Mouse (Mus musculus) layer of hippocampus, postnatal 14 days (tissue): Measurements from ENCODE around the gene Cypt15. TPM values are rescaled to one million over a fixed set of nuclear protein-coding genes. Genes with fewer than 3 reads are reported as not detected.
"Not testable (repeated sequence)": the region's sequence is repeated elsewhere in the genome, so short reads cannot be mapped to it uniquely, and the experiment has no call there.

ENCODE experiments used
- DNase-seq, 2 experiments: peaks; one replicate each; pipeline ENCODE4 v3.0.0; 2021 to 2022; ENCODE audit warnings: low spot score in 2 of 2, mixed read lengths in 1 of 2
- long read RNA-seq, 2 experiments: library from polyadenylated mRNA; stranded (forward); transcript quantifications; one replicate each; pipeline ENCODE4 v2.0.0; 2021
- total RNA-seq, 2 experiments: library from RNA; stranded (reverse); gene quantifications; 2 replicates each; pipeline ENCODE4 v1.2.3; 2021

Gene Cypt15
- total RNA-seq: not detected
- long read RNA-seq, experiment 1: 0 reads
- long read RNA-seq, experiment 2: 0 reads

DNA sequence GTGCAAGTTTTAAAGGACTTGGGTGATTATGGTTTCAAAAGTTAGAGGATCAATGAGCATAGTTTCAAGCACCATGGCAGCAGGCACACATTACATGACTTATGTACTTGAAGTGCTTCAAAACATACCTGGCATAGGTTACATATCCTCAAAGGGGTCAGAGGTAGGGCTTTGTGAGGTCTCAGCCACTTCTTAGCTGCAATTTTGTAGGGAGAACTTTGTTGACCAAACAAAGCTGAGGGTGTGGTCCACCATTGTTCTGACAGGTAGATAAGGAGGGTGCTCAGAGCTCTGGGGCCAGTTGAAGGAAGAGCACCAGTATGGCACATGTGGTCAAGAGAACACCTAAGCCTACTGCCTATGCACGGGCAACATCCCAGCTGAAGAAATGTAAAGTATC is at the start of gene Cypt15:
Gene Cypt15 (plus strand): TSS at position 301 of the 400 bp plus-strand sequence.
- not testable (repeated sequence) for DNase-seq

DNA sequence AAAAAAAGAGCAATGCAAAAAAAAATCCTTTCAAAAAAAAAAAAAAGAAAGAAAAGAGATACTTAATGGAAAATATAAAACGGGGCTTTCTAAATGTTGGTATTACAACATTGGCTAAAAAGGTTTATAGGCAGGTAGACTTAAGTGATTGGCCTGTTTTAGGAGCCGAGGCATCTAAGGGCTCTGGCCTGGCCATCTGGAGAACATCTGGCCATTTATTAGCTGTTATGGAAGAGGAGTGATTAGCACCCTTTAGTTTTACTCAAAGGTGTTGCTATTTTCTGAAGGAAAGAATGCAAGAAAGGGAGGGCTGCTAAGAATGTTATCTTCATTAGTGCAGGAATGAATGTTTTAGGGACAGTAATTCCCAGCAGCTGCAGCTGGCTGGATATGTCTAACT is 24.9 kb downstream of the Cypt15 start:
- DNase-seq: no peak

DNA sequence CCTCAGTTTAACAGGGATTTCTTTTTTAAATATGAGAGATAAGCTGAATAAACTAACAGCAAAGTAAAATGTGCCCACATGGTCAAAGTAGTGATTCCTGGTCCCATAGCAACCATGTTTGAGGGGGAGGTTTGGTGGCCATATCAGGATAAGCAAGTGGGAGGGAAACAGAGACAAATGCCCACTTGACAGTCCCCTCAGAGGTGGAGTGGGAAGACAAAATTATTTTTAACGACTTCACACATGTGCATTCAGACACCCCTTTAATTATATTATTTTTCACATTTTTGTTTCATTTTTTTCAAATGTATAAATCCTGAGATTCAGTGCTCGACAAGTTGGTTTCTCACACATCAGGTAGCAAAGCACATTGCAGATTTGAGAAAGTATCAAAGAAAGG is 32.8 kb downstream of the Cypt15 start:
- DNase-seq: peak in 1 of 2 experiments; percentile 1

DNA sequence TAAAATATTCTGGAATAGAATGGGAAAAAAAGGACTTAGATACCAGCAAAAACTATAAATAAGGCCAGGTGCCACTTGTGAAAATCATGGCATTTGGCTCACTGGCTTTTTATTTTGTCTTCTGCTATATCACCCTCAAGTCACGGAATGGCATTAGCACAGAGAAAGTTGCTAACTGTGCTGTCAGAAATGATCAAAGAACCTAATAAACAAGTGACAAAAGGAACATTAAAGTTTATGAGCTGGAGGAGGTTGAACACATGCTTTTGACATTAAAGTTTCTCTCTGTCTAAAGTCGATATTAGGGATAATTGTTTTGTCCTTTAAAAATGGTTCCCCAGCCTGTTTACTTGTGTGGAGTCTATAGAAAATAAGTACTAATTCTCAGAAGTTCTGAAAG is 37.7 kb downstream of the Cypt15 start:
- no peak for DNase-seq
